Mouse (Mus musculus): ENCODE results near the gene Crb3. TPM values are rescaled to one million over a fixed set of nuclear protein-coding genes. Genes with fewer than 3 reads are reported as not detected.

Crb3 gene
- polyA plus RNA-seq, 1 experiment = not detected

GRCm38 (mm10) chr17:57105181-57106034 lies 46.5 kb downstream of the Crb3 start, which contains the start of gene Tnfsf9:
Gene Tnfsf9, plus strand, starts transcription at chr17:57105325.
- H3K4me3 ChIP-seq = peak within 1 kb of the TSS; percentile 77
- H3K27me3 ChIP-seq (ENCODE audit: control insufficient read depth, insufficient read depth, insufficient read length) = no peaks in the 10 kb centered on the region
- no peaks in the 10 kb centered on the region for H3K36me3 ChIP-seq (ENCODE audit: control insufficient read depth, insufficient read depth)
- peaks cover 11% of the 10 kb centered on the region for H3K79me2 ChIP-seq (ENCODE audit: control insufficient read depth, insufficient read depth)
- H3ac ChIP-seq (ENCODE audit: control insufficient read depth, insufficient read length) = peak within 1 kb of the TSS; percentile 20
- TF ChIP-seq SRF (IDR thresholded peaks at IDR 0.05; ENCODE audit: control insufficient read depth, insufficient read length, low read depth) = no peak
- TF ChIP-seq POLR2AphosphoS2 (IDR thresholded peaks at IDR 0.05; ENCODE audit: insufficient read length, low read depth) = peak; percentile 84
- peak; percentile 84 for TF ChIP-seq POLR2A (IDR thresholded peaks at IDR 0.05; ENCODE audit: insufficient read length, low read depth)
- TF ChIP-seq E2F4 (IDR thresholded peaks at IDR 0.05; ENCODE audit: insufficient read depth) = no peak
- no peak for TF ChIP-seq MYOD1 (IDR thresholded peaks at IDR 0.05; ENCODE audit: control insufficient read depth in 1 of 3, insufficient read length in 2 of 3, low read depth in 2 of 3)
- peak within 1 kb of the TSS; percentile 81 for H3K4me2 ChIP-seq (ENCODE audit: low read depth)

- H3K4me2 ChIP-seq (ENCODE audit: low read depth) = peak overlapping the region; percentile 81
- H3ac ChIP-seq (ENCODE audit: control insufficient read depth, insufficient read length) = peak overlapping the region; percentile 20
- no peak for TF ChIP-seq REST (IDR thresholded peaks at IDR 0.05; ENCODE audit: insufficient read depth, insufficient read length)
- no peak for TF ChIP-seq MYOD1 (IDR thresholded peaks at IDR 0.05; ENCODE audit: control insufficient read depth in 1 of 3, insufficient read length in 2 of 3, low read depth in 2 of 3)
- no peak for TF ChIP-seq SRF (IDR thresholded peaks at IDR 0.05; ENCODE audit: control insufficient read depth, insufficient read length, low read depth)
- TF ChIP-seq E2F4 (IDR thresholded peaks at IDR 0.05; ENCODE audit: insufficient read depth) = no peak
- TF ChIP-seq CEBPB (IDR thresholded peaks at IDR 0.05; ENCODE audit: insufficient read depth, poor library complexity, severe bottlenecking) = no peak
- TF ChIP-seq TCF12 (IDR thresholded peaks at IDR 0.05; ENCODE audit: insufficient read depth, poor library complexity, severe bottlenecking) = no peak
- no peak for TF ChIP-seq MAX (IDR thresholded peaks at IDR 0.05; ENCODE audit: low read depth)
- no peak for TF ChIP-seq TCF3 (IDR thresholded peaks at IDR 0.05; ENCODE audit: insufficient read length, low read depth)
- no peak for TF ChIP-seq USF1 (IDR thresholded peaks at IDR 0.05; ENCODE audit: low read depth)
- no peak for TF ChIP-seq POLR2AphosphoS2 (IDR thresholded peaks at IDR 0.05; ENCODE audit: insufficient read length, low read depth)
- TF ChIP-seq POLR2A (IDR thresholded peaks at IDR 0.05; ENCODE audit: insufficient read length, low read depth) = no peak
- no peak for TF ChIP-seq MYOG (IDR thresholded peaks at IDR 0.05; ENCODE audit: control insufficient read depth in 1 of 3, insufficient read depth in 1 of 3, insufficient read length in 2 of 3, low read depth in 2 of 3)
- no peaks in the 10 kb centered on the region for H3K36me3 ChIP-seq (ENCODE audit: control insufficient read depth, insufficient read depth)
- H3K4me3 ChIP-seq = peak overlapping the region; percentile 77
- H3K27me3 ChIP-seq (ENCODE audit: control insufficient read depth, insufficient read depth, insufficient read length) = no peaks in the 10 kb centered on the region
- H3K79me2 ChIP-seq (ENCODE audit: control insufficient read depth, insufficient read depth) = peaks cover 11% of the 10 kb centered on the region
Observed at GRCm38 (mm10) chr17:57106035-57106368, 47.1 kb downstream of the Crb3 start.

- peak overlapping the region; percentile 77 for H3K4me3 ChIP-seq
- H3K27me3 ChIP-seq (ENCODE audit: control insufficient read depth, insufficient read depth, insufficient read length) = no peaks in the 10 kb centered on the region
- H3ac ChIP-seq (ENCODE audit: control insufficient read depth, insufficient read length) = no peak overlapping the region
- peak overlapping the region; percentile 45 for H3K4me2 ChIP-seq (ENCODE audit: low read depth)
- TF ChIP-seq E2F4 (IDR thresholded peaks at IDR 0.05; ENCODE audit: insufficient read depth) (no peak), TCF3 (IDR thresholded peaks at IDR 0.05; ENCODE audit: insufficient read length, low read depth) (no peak), POLR2A (IDR thresholded peaks at IDR 0.05; ENCODE audit: insufficient read length, low read depth) (no peak), MYOG (IDR thresholded peaks at IDR 0.05; ENCODE audit: control insufficient read depth in 1 of 3, insufficient read depth in 1 of 3, insufficient read length in 2 of 3, low read depth in 2 of 3) (no peak)
- no peaks in the 10 kb centered on the region for H3K36me3 ChIP-seq (ENCODE audit: control insufficient read depth, insufficient read depth)
- H3K79me2 ChIP-seq (ENCODE audit: control insufficient read depth, insufficient read depth) = peaks cover 11% of the 10 kb centered on the region
Observed at GRCm38 (mm10) chr17:57107064-57107463, 48.2 kb downstream of the Crb3 start.

- H3K79me2 ChIP-seq (ENCODE audit: control insufficient read depth, insufficient read depth) = peaks cover 11% of the 10 kb centered on the region
- H3K4me3 ChIP-seq = no peak overlapping the region
- TF ChIP-seq CEBPB (IDR thresholded peaks at IDR 0.05; ENCODE audit: insufficient read depth, poor library complexity, severe bottlenecking) (no peak), TCF12 (IDR thresholded peaks at IDR 0.05; ENCODE audit: insufficient read depth, poor library complexity, severe bottlenecking) (no peak), USF1 (IDR thresholded peaks at IDR 0.05; ENCODE audit: low read depth) (no peak), E2F4 (IDR thresholded peaks at IDR 0.05; ENCODE audit: insufficient read depth) (no peak), MYOG (IDR thresholded peaks at IDR 0.05; ENCODE audit: control insufficient read depth in 1 of 3, insufficient read depth in 1 of 3, insufficient read length in 2 of 3, low read depth in 2 of 3) (no peak), SRF (IDR thresholded peaks at IDR 0.05; ENCODE audit: control insufficient read depth, insufficient read length, low read depth) (no peak), TCF3 (IDR thresholded peaks at IDR 0.05; ENCODE audit: insufficient read length, low read depth) (no peak), MYOD1 (IDR thresholded peaks at IDR 0.05; ENCODE audit: control insufficient read depth in 1 of 3, insufficient read length in 2 of 3, low read depth in 2 of 3) (no peak), POLR2A (IDR thresholded peaks at IDR 0.05; ENCODE audit: insufficient read length, low read depth) (no peak), POLR2AphosphoS2 (IDR thresholded peaks at IDR 0.05; ENCODE audit: insufficient read length, low read depth) (no peak), REST (IDR thresholded peaks at IDR 0.05; ENCODE audit: insufficient read depth, insufficient read length) (no peak), MAX (IDR thresholded peaks at IDR 0.05; ENCODE audit: low read depth) (no peak)
- H3K4me2 ChIP-seq (ENCODE audit: low read depth) = peak overlapping the region; percentile 18
- H3K27me3 ChIP-seq (ENCODE audit: control insufficient read depth, insufficient read depth, insufficient read length) = no peaks in the 10 kb centered on the region
- no peak overlapping the region for H3ac ChIP-seq (ENCODE audit: control insufficient read depth, insufficient read length)
- H3K36me3 ChIP-seq (ENCODE audit: control insufficient read depth, insufficient read depth) = no peaks in the 10 kb centered on the region
Observed at GRCm38 (mm10) chr17:57108040-57108665, 49.2 kb downstream of the Crb3 start.

All from myocyte (in vitro differentiated cells).